Mouse (Mus musculus) stomach, embryonic 14.5 days (tissue): ENCODE measurements at regions not wholly inside any gene's neighbourhood (a gene's known extent, or its start where the extent isn't known, plus 50 kb on each side); places are given as distances from the start of the nearest gene placed in this dataset.

Experiments
- ATAC-seq: fragments of 200-750 bp; cut with Nextera tagmentation; 2 replicates; pipeline ENCODE4 v1.8.0; 2017; ENCODE audit warnings: low read depth, moderate TSS enrichment; ENCODE audit not compliant: insufficient number of reproducible peaks, insufficient read depth, low FRiP score
- H3K27ac ChIP-seq: fragments of 300-500 bp; sonication (generic); 2 replicates; pipeline ENCODE4 v1.5.1; 2014; ENCODE audit warnings: mild to moderate bottlenecking, low read length, moderate library complexity, mixed read lengths
- H3K27me3 ChIP-seq: fragments of 300-500 bp; sonication (generic); 2 replicates; pipeline ENCODE4 v1.6.1; 2014; ENCODE audit warnings: low read length, control low read depth, mixed read lengths; ENCODE audit not compliant: control insufficient read depth, insufficient read depth
- H3K36me3 ChIP-seq: fragments of 300-500 bp; sonication (generic); 2 replicates; pipeline ENCODE4 v1.6.1; 2014; ENCODE audit warnings: mild to moderate bottlenecking, control low read depth, low read length, moderate library complexity, mixed read lengths; ENCODE audit not compliant: control insufficient read depth, insufficient read depth
- H3K4me1 ChIP-seq: fragments of 300-500 bp; sonication (generic); 2 replicates; pipeline ENCODE4 v1.6.1; 2014; ENCODE audit warnings: low read length, control low read depth, mixed read lengths; ENCODE audit not compliant: control insufficient read depth, insufficient read depth
- H3K4me2 ChIP-seq: fragments of 300-500 bp; sonication (generic); replicated peaks from 2 replicates; pipeline ENCODE4 v1.6.1; 2014; ENCODE audit warnings: low read depth, low read length, control low read depth
- H3K4me3 ChIP-seq: fragments of 300-500 bp; sonication (generic); 2 replicates; pipeline ENCODE4 v1.5.1; 2014; ENCODE audit warnings: low read depth, low read length, control low read depth
- H3K9ac ChIP-seq: fragments of 300-500 bp; sonication (generic); replicated peaks from 2 replicates; pipeline ENCODE4 v1.6.1; 2014; ENCODE audit warnings: low read depth, mild to moderate bottlenecking, control low read depth, low read length, moderate library complexity, mixed read lengths
- H3K9me3 ChIP-seq: fragments of 300-500 bp; sonication (generic); 2 replicates; pipeline ENCODE4 v1.6.1; 2016; ENCODE audit warnings: low read depth, low read length, control low read depth; ENCODE audit not compliant: control insufficient read depth
- WGBS: fragments of 180-500 bp; shearing (Covaris S2); extraction: QIAGEN DNeasy Blood & Tissue Kit; methylation state at CpG from one replicate; pipeline ENCODE4 v1.1.7; 2014; 5-methylcytosine and 5-hydroxymethylcytosine counted together

GRCm38 (mm10) chr8:88945656-88946055 lies 98.3 kb downstream of the Sall1 start:
- H3K4me2 ChIP-seq, result no peak overlapping the region
- no peaks in the 10 kb centered on the region for H3K4me1 ChIP-seq
- no peak overlapping the region for H3K4me3 ChIP-seq
- no peaks in the 10 kb centered on the region for H3K27me3 ChIP-seq
- WGBS, result 63% methylated on average over 8 of the region's 8 CpGs
- H3K27ac ChIP-seq, result no peak overlapping the region
- H3K9ac ChIP-seq, result no peak overlapping the region
- H3K9me3 ChIP-seq, result no peaks in the 10 kb centered on the region
- no peaks in the 10 kb centered on the region for H3K36me3 ChIP-seq
- ATAC-seq, result no peak

GRCm38 (mm10) chr8:88944038-88944437 lies 99.9 kb downstream of the Sall1 start:
- Histone ChIP-seq H3K36me3 (no peaks in the 10 kb centered on the region), H3K4me3 (no peak overlapping the region), H3K27me3 (no peaks in the 10 kb centered on the region), H3K27ac (no peak overlapping the region), H3K4me2 (no peak overlapping the region), H3K4me1 (no peaks in the 10 kb centered on the region), H3K9ac (no peak overlapping the region), H3K9me3 (no peaks in the 10 kb centered on the region)
- no peak for ATAC-seq
- WGBS, result 52% methylated on average over 4 of the region's 4 CpGs

DNA sequence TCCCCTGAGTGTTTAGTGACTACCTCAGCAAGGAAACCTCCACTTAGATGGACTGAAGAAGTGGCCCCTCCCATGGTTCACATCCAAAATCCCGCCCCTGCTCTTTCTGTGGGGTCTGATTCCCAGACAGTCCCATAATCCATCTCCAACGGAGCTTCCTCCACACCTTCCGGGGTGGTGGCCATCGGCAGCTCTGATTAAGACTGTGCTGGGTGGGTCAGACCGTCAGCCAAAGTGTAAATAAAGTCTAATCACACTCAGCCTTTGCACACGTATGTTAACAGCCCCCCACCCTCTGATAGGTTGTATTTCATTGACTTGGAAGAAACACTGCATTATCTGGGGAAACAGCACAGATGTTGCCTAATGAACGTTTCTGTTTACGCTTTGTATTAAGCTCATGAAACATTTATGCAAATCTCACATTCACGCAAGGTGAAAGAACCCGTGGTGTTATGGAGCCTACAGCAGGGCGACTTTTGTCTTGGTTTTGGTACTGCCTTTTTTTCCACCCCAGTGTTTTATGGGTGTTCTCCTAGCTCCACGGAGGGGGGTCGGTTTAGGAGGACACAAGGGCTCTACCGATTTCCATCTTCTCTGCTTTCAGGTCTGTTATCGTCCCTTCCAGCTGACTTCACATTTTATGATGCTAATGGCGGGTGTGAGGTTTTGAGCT lies 104.8 kb downstream of the Sall1 start:
- ATAC-seq, result no peak
- H3K27me3 ChIP-seq, result no peaks in the 10 kb centered on the region
- 52% methylated on average over 16 of the region's 16 CpGs for WGBS
- H3K9me3 ChIP-seq, result no peaks in the 10 kb centered on the region
- H3K4me1 ChIP-seq, result no peaks in the 10 kb centered on the region
- H3K27ac ChIP-seq, result no peak overlapping the region
- no peaks in the 10 kb centered on the region for H3K36me3 ChIP-seq
- H3K4me2 ChIP-seq, result no peak overlapping the region
- no peak overlapping the region for H3K4me3 ChIP-seq
- H3K9ac ChIP-seq, result no peak overlapping the region

GRCm38 (mm10) chr8:88934708-88935107 lies 109.3 kb downstream of the Sall1 start:
- Histone ChIP-seq H3K4me1 (no peaks in the 10 kb centered on the region; the same call in 1 of the 2 replicates), H3K4me3 (no peak overlapping the region), H3K36me3 (no peaks in the 10 kb centered on the region), H3K9ac (no peak overlapping the region), H3K4me2 (no peak overlapping the region), H3K27me3 (no peaks in the 10 kb centered on the region), H3K27ac (no peak overlapping the region), H3K9me3 (no peaks in the 10 kb centered on the region)
- 89% methylated on average over 5 of the region's 5 CpGs for WGBS
- no peak for ATAC-seq

DNA sequence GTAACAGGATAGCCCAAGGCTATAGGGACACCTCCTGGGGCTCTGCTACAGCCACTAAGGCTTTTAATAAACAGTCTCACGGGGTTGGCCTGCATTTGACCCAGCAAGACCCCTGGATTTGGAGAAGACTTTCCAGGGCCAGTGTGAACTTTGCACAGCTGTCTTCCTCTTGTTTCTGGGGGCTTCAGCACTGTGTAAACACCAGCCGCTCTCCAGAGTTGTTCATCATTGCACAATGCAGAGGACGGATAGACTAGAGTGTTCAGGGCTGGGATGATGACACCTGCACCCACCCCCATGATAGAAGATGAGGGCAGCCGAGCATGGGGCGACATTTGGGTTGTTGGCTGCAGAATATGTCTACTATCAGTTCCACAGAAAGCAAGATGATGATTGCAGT lies 112.9 kb downstream of the Sall1 start:
- H3K9me3 ChIP-seq, result no peaks in the 10 kb centered on the region
- WGBS, result 23% methylated on average over 5 of the region's 5 CpGs
- no peak overlapping the region for H3K9ac ChIP-seq
- H3K36me3 ChIP-seq, result no peaks in the 10 kb centered on the region
- H3K27me3 ChIP-seq, result no peaks in the 10 kb centered on the region
- no peaks in the 10 kb centered on the region; the same call in 1 of the 2 replicates for H3K4me1 ChIP-seq
- no peak overlapping the region for H3K4me2 ChIP-seq
- H3K27ac ChIP-seq, result no peak overlapping the region
- no peak overlapping the region for H3K4me3 ChIP-seq
- no peak for ATAC-seq

DNA sequence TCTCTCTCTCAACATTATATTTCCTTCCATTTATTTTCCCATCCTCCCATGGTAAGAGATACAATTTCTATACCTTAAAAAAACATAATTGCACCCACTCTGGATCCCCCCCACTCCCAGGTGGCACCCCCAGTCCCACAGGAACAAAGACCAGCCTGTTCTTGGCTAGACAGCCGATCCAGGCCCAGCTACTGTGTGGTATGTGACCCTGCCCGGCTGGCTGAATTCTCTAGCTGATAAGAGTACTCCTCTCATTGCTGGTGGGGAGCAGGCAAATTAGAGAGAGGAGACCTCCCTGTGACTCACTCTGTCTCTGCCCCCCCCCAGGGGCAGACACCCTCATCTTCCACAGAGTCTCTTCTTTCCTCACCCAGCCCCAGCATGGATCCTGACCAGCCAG lies 113.6 kb downstream of the Sall1 start:
- no peaks in the 10 kb centered on the region; the same call in 1 of the 2 replicates for H3K4me1 ChIP-seq
- no peaks in the 10 kb centered on the region for H3K36me3 ChIP-seq
- H3K4me3 ChIP-seq, result no peak overlapping the region
- H3K9ac ChIP-seq, result no peak overlapping the region
- H3K27me3 ChIP-seq, result no peaks in the 10 kb centered on the region
- no peak overlapping the region for H3K4me2 ChIP-seq
- no peak for ATAC-seq
- no peaks in the 10 kb centered on the region for H3K9me3 ChIP-seq
- H3K27ac ChIP-seq, result no peak overlapping the region
- 36% methylated on average over 2 of the region's 2 CpGs for WGBS

GRCm38 (mm10) chr8:88928675-88929377 lies 115.1 kb downstream of the Sall1 start:
- Histone ChIP-seq H3K27me3 (no peaks in the 10 kb centered on the region), H3K27ac (0 out of 2 replicates have a peak overlapping the region, but pooled peaks have one; percentile 1), H3K4me1 (no peaks in the 10 kb centered on the region; the same call in 1 of the 2 replicates), H3K9me3 (no peaks in the 10 kb centered on the region), H3K9ac (no peak overlapping the region), H3K4me2 (no peak overlapping the region), H3K4me3 (no peak overlapping the region), H3K36me3 (no peaks in the 10 kb centered on the region)
- WGBS, result 22% methylated on average over 7 of the region's 7 CpGs
- ATAC-seq, result peak; percentile 18; the same call in 1 of the 2 replicates

- 55% methylated on average over 7 of the region's 7 CpGs for WGBS
- no peak overlapping the region for H3K9ac ChIP-seq
- H3K36me3 ChIP-seq, result no peaks in the 10 kb centered on the region
- no peak overlapping the region for H3K4me2 ChIP-seq
- H3K27ac ChIP-seq, result peak overlapping the region; percentile 41
- H3K27me3 ChIP-seq, result no peaks in the 10 kb centered on the region
- H3K4me1 ChIP-seq, result 0 out of 2 replicates have a peak, but pooled peaks cover 2% of the 10 kb centered on the region
- no peaks in the 10 kb centered on the region for H3K9me3 ChIP-seq
- H3K4me3 ChIP-seq, result no peak overlapping the region
- ATAC-seq, result peak; percentile 79; the same call in 1 of the 2 replicates
Measured at GRCm38 (mm10) chr8:88922840-88923239, 121.1 kb downstream of the Sall1 start.
